In genomic region chr9:77751091-77751521, GRCm38 (mm10) we compare ENCODE assay signal across 8 mouse cellular contexts. TPM values are rescaled to one million over a fixed set of nuclear protein-coding genes. Genes with fewer than 3 reads are reported as not detected.
DNase-seq lines count a peak whose midpoint lies in the region; ATAC-seq and TF ChIP-seq lines count a peak whose summit lies in the region.

No protein-coding gene starts in this region.

- H3K9ac ChIP-seq in kidney, embryonic 15.5 days: peak overlapping the region; percentile 63
- H3K9ac ChIP-seq in MEL (ENCODE audit: control insufficient read depth, low read depth, low read length, poor library complexity, severe bottlenecking): peak overlapping the region; percentile 99
- peak overlapping the region; percentile 69 for H3K9ac ChIP-seq in forebrain, embryonic 15.5 days (replicated peaks)
- peak overlapping the region; percentile 83 for H3K9ac ChIP-seq in liver, embryonic 12.5 days

- peaks cover 21% of the 10 kb centered on the region for H3K79me2 ChIP-seq in MEL (ENCODE audit: control insufficient read depth, insufficient read depth, low read length, poor library complexity)

- peak overlapping the region; percentile 98 for H3K27ac ChIP-seq in kidney, embryonic 15.5 days
- H3K27ac ChIP-seq in MEL (ENCODE audit: control insufficient read depth, low read depth, low read length): peak overlapping the region; percentile 100
- peak overlapping the region; percentile 83 for H3K27ac ChIP-seq in forebrain, embryonic 15.5 days (replicated peaks)
- H3K27ac ChIP-seq in liver, embryonic 12.5 days: peak overlapping the region; percentile 96

- peaks cover 23% of the 10 kb centered on the region for H3K4me1 ChIP-seq in kidney, embryonic 15.5 days
- peaks cover 0 to 11% of the 10 kb centered on the region in 2 experiments; a peak in 3 of 4 replicates for H3K4me1 ChIP-seq in MEL (ENCODE audit: control insufficient read depth in 1 of 2, insufficient read depth in 2 of 2, low read length in 2 of 2)
- peaks cover 26% of the 10 kb centered on the region for H3K4me1 ChIP-seq in forebrain, embryonic 15.5 days
- peaks cover 46% of the 10 kb centered on the region for H3K4me1 ChIP-seq in liver, embryonic 12.5 days

- H3K27me3 ChIP-seq in kidney, embryonic 15.5 days: no peaks in the 10 kb centered on the region
- H3K27me3 ChIP-seq in MEL (ENCODE audit: control insufficient read depth in 1 of 2, insufficient read depth in 2 of 2, low read length in 2 of 2): no peaks in the 10 kb centered on the region
- no peaks in the 10 kb centered on the region for H3K27me3 ChIP-seq in forebrain, embryonic 15.5 days
- no peaks in the 10 kb centered on the region; the same call in 1 of the 2 replicates for H3K27me3 ChIP-seq in liver, embryonic 12.5 days (replicated peaks)
- no peaks in the 10 kb centered on the region for H3K27me3 ChIP-seq in splenic B cell, adult 2 months (ENCODE audit: control insufficient read depth, insufficient read depth, low read length, poor library complexity, severe bottlenecking)

- H3K9me3 ChIP-seq in kidney, embryonic 15.5 days (replicated peaks): no peaks in the 10 kb centered on the region
- H3K9me3 ChIP-seq in MEL (replicated peaks; ENCODE audit: insufficient read depth, low read length): no peaks in the 10 kb centered on the region
- no peaks in the 10 kb centered on the region for H3K9me3 ChIP-seq in forebrain, embryonic 15.5 days
- no peaks in the 10 kb centered on the region for H3K9me3 ChIP-seq in liver, embryonic 12.5 days (replicated peaks)

- peak; percentile 3; the same call in 1 of the 2 replicates for ATAC-seq in kidney, embryonic 15.5 days (replicated peaks; ENCODE audit: low FRiP score)
- ATAC-seq in forebrain, embryonic 15.5 days (replicated peaks): peak; percentile 7
- no peak for ATAC-seq in liver, embryonic 12.5 days

- no peak for DNase-seq in kidney, postnatal 36 days
- DNase-seq in MEL (ENCODE audit: low read depth, low spot score): peak; percentile 82
- DNase-seq in splenic B cell, adult 2 months (ENCODE audit: low read depth, low spot score): peak; percentile 79
- DNase-seq in cerebellum, adult 11 months: no peak
- DNase-seq in right cerebral cortex, postnatal 4 days: no peak

- no peak; a peak in 1 of 4 replicates for TF ChIP-seq EP300 in MEL (IDR thresholded peaks at IDR 0.05; ENCODE audit: low read depth in 1 of 2, low read length in 2 of 2)

- H3K4me3 ChIP-seq in kidney, embryonic 15.5 days (replicated peaks): peak overlapping the region; percentile 70
- H3K4me3 ChIP-seq in MEL (ENCODE audit: control insufficient read depth in 1 of 2, insufficient read depth in 1 of 2, low read depth in 2 of 2, low read length in 2 of 2): peak overlapping the region; percentile 54 to 95
- H3K4me3 ChIP-seq in forebrain, embryonic 15.5 days: peak overlapping the region; percentile 49
- H3K4me3 ChIP-seq in liver, embryonic 12.5 days: peak overlapping the region; percentile 69

- 1% methylated on average over 12 of the region's 12 CpGs for WGBS in kidney, embryonic 15.5 days
- WGBS in forebrain, embryonic 15.5 days: 1% methylated on average over 12 of the region's 12 CpGs
- 2% methylated on average over 12 of the region's 12 CpGs for WGBS in liver, embryonic 12.5 days (ENCODE audit: insufficient replicate concordance)

- TF ChIP-seq POLR2A in MEL (IDR thresholded peaks at IDR 0.05; ENCODE audit: control insufficient read depth in 1 of 2, insufficient read depth in 1 of 2, low read depth in 1 of 2, low read length in 2 of 2, poor library complexity in 1 of 2): no peak

- no peak for TF ChIP-seq CTCF in MEL (IDR thresholded peaks at IDR 0.05 in 2 of 3, conservative IDR thresholded peaks at IDR 0.05 in 1 of 3; ENCODE audit: control insufficient read depth in 1 of 3, insufficient read depth in 1 of 3, low read depth in 2 of 3, low read length in 3 of 3, poor library complexity in 1 of 3, severe bottlenecking in 1 of 3)

- H3K4me2 ChIP-seq in kidney, embryonic 15.5 days: peak overlapping the region; percentile 85
- H3K4me2 ChIP-seq in forebrain, embryonic 15.5 days (replicated peaks): peak overlapping the region; percentile 81
- peak overlapping the region; percentile 93 for H3K4me2 ChIP-seq in liver, embryonic 12.5 days

- no peak for TF ChIP-seq RAD21 in MEL (IDR thresholded peaks at IDR 0.05; ENCODE audit: low read depth, low read length)

- H3K36me3 ChIP-seq in kidney, embryonic 15.5 days: no peaks in the 10 kb centered on the region
- peaks cover 0 to 7% of the 10 kb centered on the region in 2 experiments; a peak in 2 of 4 replicates for H3K36me3 ChIP-seq in MEL (ENCODE audit: control insufficient read depth in 1 of 2, insufficient read depth in 2 of 2, low read length in 2 of 2)
- no peaks in the 10 kb centered on the region for H3K36me3 ChIP-seq in forebrain, embryonic 15.5 days
- H3K36me3 ChIP-seq in liver, embryonic 12.5 days: no peaks in the 10 kb centered on the region
- no peaks in the 10 kb centered on the region for H3K36me3 ChIP-seq in splenic B cell, adult 2 months (ENCODE audit: control insufficient read depth, insufficient read depth, low read length, poor library complexity, severe bottlenecking)

TF ChIP-seq in MEL, 35 proteins besides CTCF, POLR2A, EP300 and RAD21:
- TF ChIP-seq GATA1 (IDR thresholded peaks at IDR 0.05; ENCODE audit: low read depth, low read length) (peak; percentile 64), TBP (IDR thresholded peaks at IDR 0.05; ENCODE audit: low read depth, low read length) (0 out of 2 replicates have a peak, but pooled peaks have one; percentile 21), MYC (IDR thresholded peaks at IDR 0.05; ENCODE audit: low read depth, low read length) (0 out of 2 replicates have a peak, but pooled peaks have one; percentile 24), SIN3A (IDR thresholded peaks at IDR 0.05; ENCODE audit: low read length) (peak; percentile 5; the same call in 1 of the 2 replicates), MEF2A (IDR thresholded peaks at IDR 0.05; ENCODE audit: extremely low read depth, insufficient replicate concordance, low read depth, low read length, poor library complexity, severe bottlenecking) (no peak), ETS1 (IDR thresholded peaks at IDR 0.05; ENCODE audit: low read depth, low read length) (peak; percentile 42; the same call in 1 of the 2 replicates), ELF1 (IDR thresholded peaks at IDR 0.05; ENCODE audit: low read depth, low read length) (no peak), RCOR1 (IDR thresholded peaks at IDR 0.05; ENCODE audit: low read depth, low read length) (peak; percentile 68), POLR2AphosphoS5 (IDR thresholded peaks at IDR 0.05; ENCODE audit: borderline replicate concordance, low read depth, low read length) (no peak), TAL1 (IDR thresholded peaks at IDR 0.05; ENCODE audit: low read length) (no peak), ZNF384 (IDR thresholded peaks at IDR 0.05; ENCODE audit: low read depth, low read length) (peak; percentile 94), MAFK (IDR thresholded peaks at IDR 0.05; ENCODE audit: borderline replicate concordance, low read depth, low read length) (no peak)

RNA-seq across cellular contexts. Expression of gene Gclc, which starts 3.2 kb away (rescaled TPM):
- 24.0 and 24.2 TPM in 2 replicates for polyA plus RNA-seq in kidney, embryonic 15.5 days (2015; fragmentation: Nextera tagmentation; extraction: Ambion mirVana)
- total RNA-seq in MEL (2012; rRNA removed): 22.6 and 25.9 TPM in 2 replicates
- 10 to 100 TPM; 50.4 to 84.8 TPM for polyA plus RNA-seq in MEL (2012; ENCODE audit: insufficient read depth in 1 of 2, insufficient read length in 2 of 2, low read depth in 1 of 2, low replicate concordance in 2 of 2, missing spikeins in 1 of 2)
- polyA plus RNA-seq in forebrain, embryonic 15.5 days (2015; fragmentation: Nextera tagmentation; extraction: Ambion mirVana): 17.1 and 18.7 TPM in 2 replicates
- 44.5 and 45.0 TPM in 2 replicates for polyA plus RNA-seq in liver, embryonic 12.5 days (2016; fragmentation: Nextera tagmentation; extraction: Ambion mirVana)

Comparison
In these comparisons a context has a peak if more than half of its experiments do, and no peak if none do; other contexts are left out.
1. DNase-seq: peak in MEL (single experiment) and splenic B cell, adult 2 months (single experiment); none in kidney, postnatal 36 days (0 of 2), cerebellum, adult 11 months (single experiment) and right cerebral cortex, postnatal 4 days (single experiment).
2. Peak in every context shown above with its lines, with median percentiles within 50 percentile points of each other: H3K27ac ChIP-seq, H3K4me2 ChIP-seq, H3K4me3 ChIP-seq and H3K9ac ChIP-seq.